Mouse (Mus musculus): ENCODE data around the gene Sirt2. TPM values are rescaled to one million over a fixed set of nuclear protein-coding genes. Genes with fewer than 3 reads are reported as not detected.

The Sirt2 gene
- total RNA-seq, 2 experiments from 2014 or later: 119 to 122 TPM

DNA sequence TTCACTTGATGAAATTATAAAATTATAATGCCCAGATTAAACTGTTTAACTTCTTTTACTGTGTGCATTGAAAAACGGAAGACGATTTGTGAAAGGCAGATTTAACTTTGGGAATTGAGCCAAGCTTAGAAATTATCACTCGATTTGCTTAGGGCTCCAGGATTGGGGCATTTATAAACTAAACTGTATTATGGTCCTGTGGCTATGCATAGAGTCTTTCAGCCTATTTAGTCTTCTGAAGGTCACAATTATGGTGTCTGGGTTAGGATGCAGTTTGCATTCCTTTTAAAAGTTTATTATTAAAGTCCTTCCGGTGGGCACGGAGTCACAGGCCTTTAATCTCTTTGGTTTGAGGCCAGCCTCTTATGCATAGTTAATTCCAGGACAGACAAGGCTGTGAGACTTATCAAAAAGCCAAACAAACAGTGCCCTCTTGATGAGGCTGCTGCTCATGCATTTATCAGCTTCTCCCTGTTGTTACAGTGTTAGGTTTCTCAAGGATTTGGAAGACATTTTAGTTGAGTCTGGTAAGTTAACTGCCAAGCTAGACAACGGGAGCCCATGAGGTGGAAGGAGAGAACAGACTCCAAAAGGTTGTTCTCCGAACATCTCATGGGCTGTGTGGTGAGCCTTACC lies 45.2 kb downstream of the Sirt2 start:
- Histone ChIP-seq H3K4me3 (peak overlapping the region; percentile 91), H3K27ac (peak overlapping the region; percentile 100; the same call in 1 of the 2 replicates)
- intact Hi-C loops (cut with DNase I): no loop called here
- no peak for TF ChIP-seq CTCF (IDR thresholded peaks at IDR 0.05)
- no peak for DNase-seq (ENCODE audit: extremely low spot score in 1 of 2, low spot score in 2 of 2)

DNA sequence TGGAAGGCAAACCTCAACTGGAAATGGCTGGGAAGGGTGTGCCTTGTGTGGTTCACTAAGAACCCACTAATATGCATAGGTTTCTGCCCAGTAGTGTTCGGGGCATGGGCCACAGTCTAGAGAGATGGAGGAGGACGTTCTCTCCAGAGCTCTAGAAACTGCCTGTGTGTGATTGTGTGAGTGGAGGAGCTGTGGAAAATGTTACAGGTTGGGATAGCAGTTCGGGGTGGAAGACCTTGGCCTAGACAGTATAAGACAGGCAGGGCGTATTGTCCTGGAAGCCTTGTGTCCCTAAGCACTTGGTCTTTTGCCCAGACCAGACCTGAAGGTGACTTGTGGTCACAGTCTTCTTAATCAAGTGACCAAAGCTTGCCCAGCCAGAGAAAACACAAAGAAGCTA lies 45.9 kb downstream of the Sirt2 start:
- TF ChIP-seq CTCF (IDR thresholded peaks at IDR 0.05): no peak
- DNase-seq (ENCODE audit: extremely low spot score in 1 of 2, low spot score in 2 of 2): no peak
- H3K27ac ChIP-seq: peak overlapping the region; percentile 5; the same call in 1 of the 2 replicates
- peak overlapping the region; percentile 91 for H3K4me3 ChIP-seq
- intact Hi-C loops (cut with DNase I): no loop called here

DNA sequence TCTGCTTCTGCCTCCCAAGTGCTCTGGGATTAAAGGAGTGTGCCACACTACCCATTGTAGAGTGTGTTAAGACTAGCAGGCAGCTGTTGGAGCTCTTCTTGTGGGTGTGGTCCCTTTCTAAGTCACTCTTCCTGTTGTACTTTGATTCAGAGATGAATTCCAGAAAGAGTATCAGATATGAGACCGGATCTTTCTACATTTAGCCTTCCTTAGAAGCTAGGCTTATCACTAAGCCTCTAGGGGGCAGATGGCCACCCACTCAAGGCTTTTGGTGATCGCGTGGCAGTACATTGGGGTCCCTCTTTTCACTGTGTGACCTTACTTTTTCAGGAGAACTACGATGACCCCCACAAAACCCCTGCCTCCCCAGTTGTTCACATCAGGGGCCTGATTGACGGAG lies 46.4 kb downstream of the Sirt2 start:
- DNase-seq (ENCODE audit: extremely low spot score in 1 of 2, low spot score in 2 of 2): no peak
- Histone ChIP-seq H3K4me3 (peak overlapping the region; percentile 27; the same call in 1 of the 2 replicates), H3K27ac (no peak overlapping the region)
- intact Hi-C loops (cut with DNase I): loop anchor here (1.0 kb wide), 1 partner anchor 8 kb away; no protein-coding TSS in a partner anchor
- peak; percentile 36 for TF ChIP-seq CTCF (IDR thresholded peaks at IDR 0.05)

DNA sequence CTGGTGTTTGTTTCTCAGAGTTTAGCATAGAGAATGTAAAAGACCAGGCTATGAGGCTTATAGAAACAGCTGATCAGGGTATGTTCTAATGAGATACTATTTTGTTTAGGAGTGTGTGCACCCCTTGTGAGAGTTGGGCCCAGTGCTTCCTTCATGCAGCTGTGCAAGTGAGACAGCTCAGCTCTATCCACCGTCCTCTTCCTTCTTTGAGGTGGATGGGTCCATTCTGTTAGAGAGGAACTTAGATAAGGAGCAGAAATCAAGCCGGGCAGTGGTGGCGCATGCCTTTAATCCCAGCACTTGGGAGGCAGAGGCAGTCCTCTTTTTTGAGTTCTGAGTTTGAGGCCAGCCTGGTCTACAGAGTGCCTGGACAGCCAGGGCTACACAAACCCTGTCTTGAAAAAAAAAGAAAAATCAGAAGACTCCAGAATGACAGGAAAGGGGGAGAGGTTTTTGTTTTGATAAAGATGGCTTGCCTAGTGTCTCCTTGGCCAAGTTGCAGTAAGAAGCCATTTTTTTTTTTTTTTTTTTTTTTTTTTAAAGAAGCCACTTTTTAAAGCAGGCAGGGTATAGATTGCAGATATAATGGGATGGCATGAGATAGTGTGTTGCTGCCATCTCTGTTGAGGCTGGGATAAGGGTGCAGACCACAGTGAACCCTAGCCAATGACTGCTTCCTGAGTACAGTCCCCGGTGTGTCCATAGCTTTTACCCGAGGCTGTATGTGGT lies 47.9 kb downstream of the Sirt2 start:
- DNase-seq (ENCODE audit: extremely low spot score in 1 of 2, low spot score in 2 of 2): no peak
- TF ChIP-seq CTCF (IDR thresholded peaks at IDR 0.05): no peak
- intact Hi-C loops (cut with DNase I): no loop called here
- Histone ChIP-seq H3K4me3 (no peak overlapping the region), H3K27ac (no peak overlapping the region)

DNA sequence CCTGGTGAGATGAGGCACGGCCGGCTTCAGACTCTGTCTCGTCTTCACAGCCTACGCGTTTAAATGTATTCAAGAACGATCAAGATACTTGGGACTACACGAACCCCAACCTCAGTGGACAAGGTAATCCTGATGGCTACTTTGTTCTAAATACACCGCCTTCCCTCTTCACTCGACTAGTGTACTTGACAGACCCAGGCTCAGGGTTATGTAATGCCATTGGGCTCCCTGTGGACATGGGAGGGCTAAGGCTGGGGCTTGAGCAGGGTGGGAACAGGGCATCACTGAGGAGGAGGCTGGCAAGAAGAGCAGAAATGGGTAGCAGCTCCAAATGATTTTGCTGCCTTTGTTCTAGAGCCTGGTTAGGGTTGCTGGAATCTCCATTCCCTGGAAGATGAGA lies 48.7 kb downstream of the Sirt2 start:
- no peak for TF ChIP-seq CTCF (IDR thresholded peaks at IDR 0.05)
- no peak for DNase-seq (ENCODE audit: extremely low spot score in 1 of 2, low spot score in 2 of 2)
- Histone ChIP-seq H3K27ac (no peak overlapping the region), H3K4me3 (no peak overlapping the region)
- intact Hi-C loops (cut with DNase I): no loop called here

DNA sequence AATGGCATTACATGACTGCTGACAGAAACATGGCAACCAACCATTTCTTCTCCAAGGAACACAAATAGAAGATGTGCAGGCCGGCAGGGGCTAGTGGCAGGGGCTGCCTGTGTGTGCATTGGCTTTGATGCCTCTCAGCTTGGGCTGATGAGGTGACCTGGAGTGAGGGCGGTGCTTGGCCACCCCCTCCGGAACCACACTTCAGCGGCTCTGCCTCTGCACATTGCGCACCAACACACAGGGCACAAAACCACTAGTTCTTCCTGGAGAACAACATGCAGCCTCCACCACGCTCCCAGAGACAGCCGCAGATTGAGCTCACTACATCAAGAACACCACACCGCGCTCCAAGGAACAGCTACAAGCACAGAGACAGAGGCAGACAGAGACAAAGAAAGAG lies 49.7 kb downstream of the Sirt2 start:
- intact Hi-C loops (cut with DNase I): no loop called here
- no peak for DNase-seq (ENCODE audit: extremely low spot score in 1 of 2, low spot score in 2 of 2)
- H3K4me3 ChIP-seq: no peak overlapping the region
- no peak overlapping the region for H3K27ac ChIP-seq
- no peak for TF ChIP-seq CTCF (IDR thresholded peaks at IDR 0.05)

DNA sequence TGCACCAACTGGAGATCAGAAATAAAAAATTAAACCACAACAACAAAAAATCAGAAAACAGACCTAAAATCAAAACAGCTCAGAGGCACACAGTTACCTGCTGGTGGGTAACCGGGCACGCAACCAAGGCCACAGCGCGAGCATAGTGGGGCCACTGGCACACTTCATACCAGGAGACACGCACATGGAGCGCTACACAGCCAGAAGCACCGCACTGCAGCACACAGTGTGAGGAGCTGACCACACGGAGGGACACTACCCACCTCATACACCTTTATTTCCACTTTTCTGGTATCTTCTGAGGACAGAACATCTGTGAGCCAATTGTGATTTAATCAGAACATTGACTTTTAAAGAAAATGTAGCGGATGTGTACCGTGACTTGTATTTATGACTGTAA lies 50.4 kb downstream of the Sirt2 start:
- DNase-seq (ENCODE audit: extremely low spot score in 1 of 2, low spot score in 2 of 2): no peak
- no peak for TF ChIP-seq CTCF (IDR thresholded peaks at IDR 0.05)
- Histone ChIP-seq H3K4me3 (no peak overlapping the region), H3K27ac (no peak overlapping the region; the same call in 1 of the 2 replicates)
- intact Hi-C loops (cut with DNase I): no loop called here

DNA sequence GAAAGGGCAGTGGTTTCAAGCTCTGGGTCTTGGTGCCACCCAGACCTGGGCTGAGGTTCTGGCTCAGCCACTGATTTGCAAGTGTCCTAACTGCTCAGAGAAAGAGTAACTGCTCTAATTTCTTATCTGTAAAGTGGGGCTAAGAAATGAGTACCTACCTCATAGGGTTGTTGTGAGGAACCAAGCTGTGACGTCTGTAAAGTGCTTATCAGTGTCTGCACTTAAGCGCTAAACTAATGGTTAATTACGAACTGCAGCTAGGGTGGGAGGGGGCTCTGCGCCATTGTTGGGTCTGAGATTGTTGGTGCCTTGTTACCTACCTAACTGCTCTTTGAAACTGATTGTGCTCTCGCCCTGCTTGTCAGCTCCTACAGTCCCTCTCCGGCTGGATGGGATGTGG lies 51.0 kb downstream of the Sirt2 start:
- intact Hi-C loops (cut with DNase I): no loop called here
- Histone ChIP-seq H3K4me3 (no peak overlapping the region), H3K27ac (no peak overlapping the region)
- DNase-seq (ENCODE audit: extremely low spot score in 1 of 2, low spot score in 2 of 2): no peak
- no peak for TF ChIP-seq CTCF (IDR thresholded peaks at IDR 0.05)

DNA sequence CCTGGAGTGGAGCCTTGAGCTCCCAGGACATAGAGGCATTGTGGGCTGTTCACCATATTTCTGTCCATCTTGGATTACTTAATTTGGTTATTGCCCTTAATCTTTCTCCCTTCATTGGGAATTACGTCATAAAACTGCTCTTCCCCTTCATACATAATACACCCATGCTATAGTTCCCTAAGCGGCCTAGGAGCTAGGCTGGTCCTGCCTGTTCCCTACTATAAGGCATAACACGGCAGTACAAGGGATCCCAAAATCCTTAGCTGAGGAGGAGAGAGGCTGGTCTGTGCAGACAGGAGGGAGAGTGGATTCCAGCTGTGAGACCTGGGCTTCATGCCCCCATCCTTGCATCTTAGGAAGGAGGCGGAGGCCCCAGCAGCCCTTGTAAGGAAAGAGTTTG lies 51.4 kb downstream of the Sirt2 start:
- Histone ChIP-seq H3K27ac (no peak overlapping the region), H3K4me3 (no peak overlapping the region)
- no peak for DNase-seq (ENCODE audit: extremely low spot score in 1 of 2, low spot score in 2 of 2)
- TF ChIP-seq CTCF (IDR thresholded peaks at IDR 0.05): no peak
- intact Hi-C loops (cut with DNase I): no loop called here

DNA sequence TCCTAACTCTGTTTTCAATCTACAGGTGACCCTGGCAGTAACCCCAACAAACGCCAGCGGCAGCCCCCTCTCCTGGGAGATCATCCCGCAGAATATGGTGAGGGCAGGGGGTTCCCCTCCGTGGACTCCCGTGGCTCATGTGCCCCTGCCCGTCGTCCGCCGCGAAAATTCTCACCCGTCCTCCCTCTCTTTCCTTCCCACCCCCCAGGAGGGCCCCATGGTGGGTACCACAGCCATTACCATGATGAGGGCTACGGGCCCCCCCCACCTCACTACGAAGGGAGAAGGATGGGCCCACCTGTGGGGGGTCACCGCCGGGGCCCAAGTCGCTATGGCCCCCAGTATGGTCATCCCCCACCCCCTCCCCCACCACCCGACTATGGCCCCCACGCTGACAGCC lies 51.9 kb downstream of the Sirt2 start:
- no peak for DNase-seq (ENCODE audit: extremely low spot score in 1 of 2, low spot score in 2 of 2)
- no peak overlapping the region for H3K4me3 ChIP-seq
- intact Hi-C loops (cut with DNase I): no loop called here
- no peak for TF ChIP-seq CTCF (IDR thresholded peaks at IDR 0.05)
- H3K27ac ChIP-seq: no peak overlapping the region

DNA sequence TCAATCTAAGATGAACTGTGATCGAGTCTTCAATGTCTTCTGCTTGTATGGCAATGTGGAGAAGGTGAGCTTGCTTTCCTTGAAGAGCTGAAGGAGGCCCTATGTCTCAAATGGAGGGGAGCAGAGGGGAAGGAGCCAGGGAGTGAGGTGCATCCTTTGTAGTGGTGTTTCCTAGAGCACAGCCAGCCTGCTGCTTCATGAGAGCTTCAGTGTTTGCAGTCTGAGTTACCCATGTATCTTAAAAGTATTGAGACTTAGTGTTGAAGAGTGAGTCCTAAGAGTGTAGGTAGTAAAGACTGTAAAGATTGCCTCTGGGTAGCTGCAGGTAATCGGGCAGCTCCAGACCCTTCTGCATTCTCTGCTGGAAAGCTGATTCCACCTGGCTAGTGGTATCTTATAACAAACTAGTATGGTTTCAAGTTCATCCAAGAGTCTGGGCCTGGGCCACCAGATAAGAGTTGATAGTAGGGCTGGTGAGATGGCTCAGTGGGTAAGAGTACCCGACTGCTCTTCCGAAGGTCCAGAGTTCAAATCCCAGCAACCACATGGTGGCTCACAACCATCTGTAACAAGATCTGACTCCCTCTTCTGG lies 52.4 kb downstream of the Sirt2 start:
- H3K27ac ChIP-seq: no peak overlapping the region
- no peak for TF ChIP-seq CTCF (IDR thresholded peaks at IDR 0.05)
- H3K4me3 ChIP-seq: no peak overlapping the region
- intact Hi-C loops (cut with DNase I): no loop called here
- DNase-seq (ENCODE audit: extremely low spot score in 1 of 2, low spot score in 2 of 2): no peak

DNA sequence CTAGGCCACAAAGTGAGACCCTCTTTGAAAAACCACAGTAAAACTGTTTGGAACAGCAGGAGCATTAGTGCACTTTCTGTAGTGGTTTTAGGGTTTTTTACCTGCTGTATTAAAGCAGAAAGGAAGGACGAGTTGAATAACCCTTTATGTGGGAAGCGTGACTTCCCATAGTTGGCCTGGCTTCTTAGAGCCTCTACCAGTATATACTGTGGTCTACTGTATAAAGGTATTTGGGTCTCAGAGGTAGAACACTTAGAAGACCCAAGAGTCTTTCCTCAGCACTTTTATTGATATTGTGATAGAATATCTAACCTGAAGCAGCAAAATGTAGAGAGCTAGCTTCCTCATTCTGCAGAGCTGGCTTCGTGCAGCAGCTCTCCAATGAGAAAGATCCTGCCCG lies 53.0 kb downstream of the Sirt2 start:
- intact Hi-C loops (cut with DNase I): no loop called here
- TF ChIP-seq CTCF (IDR thresholded peaks at IDR 0.05): no peak
- Histone ChIP-seq H3K27ac (no peak overlapping the region), H3K4me3 (no peak overlapping the region)
- no peak for DNase-seq (ENCODE audit: extremely low spot score in 1 of 2, low spot score in 2 of 2)

Data from left cerebral cortex, adult 2 months (tissue).